Mouse (Mus musculus): ENCODE data around the gene Fabp3.

DNA sequence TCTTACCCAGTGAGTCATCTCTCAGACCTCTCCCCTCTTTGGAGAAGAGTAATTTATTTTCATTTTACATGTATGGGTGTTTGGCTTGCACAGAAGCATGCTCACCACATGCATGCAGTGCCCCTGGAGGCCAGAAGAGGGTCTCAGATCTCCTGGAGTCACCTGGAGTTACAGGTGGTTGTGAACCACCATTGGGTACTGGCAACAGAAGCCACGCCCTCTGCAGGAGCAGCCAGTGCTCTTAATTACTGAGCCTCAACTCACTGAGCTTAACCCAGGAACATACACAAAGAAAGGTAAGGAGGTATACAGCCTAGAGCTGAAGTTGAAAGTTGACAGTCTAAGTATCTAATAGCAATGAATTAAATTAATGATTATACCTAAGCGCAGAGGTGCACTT, 17.1 kb downstream of the Fabp3 start:
- TF ChIP-seq POLR2A (IDR thresholded peaks at IDR 0.05; ENCODE audit: extremely low read depth, insufficient read depth, low read length) (no peak), CTCF (IDR thresholded peaks at IDR 0.05; ENCODE audit: low read depth, low read length) (no peak)
